In genomic region chr11:47211531-47211930, GRCm38 (mm10) we compare ENCODE assay signal across 22 mouse cellular contexts.
"Had no signal": no experiment of that assay in that cellular context is flagged by ENCODE, and none has a peak within 500 bp of the region (broad histone marks: within the 10 kb centered on the region; RNA-seq: fewer than 3 reads in every experiment).

No protein-coding gene starts in this region.

- ATAC-seq: hindbrain, postnatal 0 days; intestine, embryonic 16.5 days; liver, embryonic 12.5 days had no signal

- H3K27ac ChIP-seq: heart, embryonic 10.5 days; hindbrain, embryonic 13.5 days; hindbrain, embryonic 15.5 days; hindbrain, postnatal 0 days; kidney, embryonic 15.5 days; kidney, postnatal 0 days; left cerebral cortex, adult 2 months; limb, embryonic 10.5 days; limb, embryonic 12.5 days; liver, embryonic 12.5 days; liver, embryonic 14.5 days had no signal

- H3K4me3 ChIP-seq: heart, embryonic 10.5 days; heart, embryonic 12.5 days; hindbrain, embryonic 13.5 days; hindbrain, embryonic 15.5 days; kidney, embryonic 15.5 days; left cerebral cortex, adult 2 months; limb, embryonic 10.5 days; limb, embryonic 12.5 days; liver, embryonic 12.5 days had no signal

- DNase-seq: gastrocnemius, postnatal 14 days; gastrocnemius, postnatal 36 days; heart, adult 18-20 months; heart, postnatal 10 days; kidney, adult 11 months; kidney, adult 2 months; kidney, adult 9 months; kidney, postnatal 14 days; kidney, postnatal 36 days had no signal
